Mouse (Mus musculus) adrenal gland, postnatal 25 days (tissue): ENCODE results near the gene Ugt1a9. TPM values are rescaled to one million over a fixed set of nuclear protein-coding genes. Genes with fewer than 3 reads are reported as not detected.
A peak's percentile ranks its signal among the peaks of the same experiment; 100 is the strongest.
"Not testable (repeated sequence)": the region's sequence is repeated elsewhere in the genome, so short reads cannot be mapped to it uniquely, and the experiment has no call there.

Experiments
- DNase-seq: peaks from one replicate; pipeline ENCODE4 v3.0.0; 2021; ENCODE audit warnings: mixed read lengths
- total RNA-seq: library from RNA; stranded (reverse); gene quantifications from 2 replicates; pipeline ENCODE4 v1.2.3, GENCODE M21; 2021

Ugt1a9 gene
- total RNA-seq, 1 experiment from 2014 or later, result not detected

- no peak for DNase-seq
Measured at GRCm38 (mm10) chr1:88105656-88106055, 35.1 kb downstream of the Ugt1a9 start.

- not testable (repeated sequence) for DNase-seq
Measured at GRCm38 (mm10) chr1:88109027-88109557, 38.5 kb downstream of the Ugt1a9 start.

DNA sequence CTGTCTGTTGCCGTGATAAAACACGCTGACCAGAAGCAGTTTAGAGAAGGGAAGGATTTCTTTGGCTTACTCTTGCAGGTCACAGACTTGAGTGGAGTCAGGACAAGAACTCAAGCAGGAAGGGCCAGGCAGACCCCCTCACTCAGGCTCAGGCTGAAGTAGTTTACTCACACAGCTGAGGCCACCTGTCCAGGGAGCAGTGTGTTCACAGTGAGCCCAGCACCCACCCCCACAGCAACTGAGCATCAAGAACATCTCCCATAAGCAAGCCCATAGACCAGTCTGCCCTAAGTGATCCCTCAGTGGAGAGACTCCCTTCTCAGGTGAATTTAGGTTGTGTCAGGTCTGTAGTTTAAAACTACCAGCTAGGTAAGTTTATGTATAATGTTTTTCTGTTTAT, 39.0 kb downstream of the Ugt1a9 start:
- DNase-seq, result not testable (repeated sequence)

- not testable (repeated sequence) for DNase-seq
Measured at GRCm38 (mm10) chr1:88112769-88113168, 42.2 kb downstream of the Ugt1a9 start.

DNA sequence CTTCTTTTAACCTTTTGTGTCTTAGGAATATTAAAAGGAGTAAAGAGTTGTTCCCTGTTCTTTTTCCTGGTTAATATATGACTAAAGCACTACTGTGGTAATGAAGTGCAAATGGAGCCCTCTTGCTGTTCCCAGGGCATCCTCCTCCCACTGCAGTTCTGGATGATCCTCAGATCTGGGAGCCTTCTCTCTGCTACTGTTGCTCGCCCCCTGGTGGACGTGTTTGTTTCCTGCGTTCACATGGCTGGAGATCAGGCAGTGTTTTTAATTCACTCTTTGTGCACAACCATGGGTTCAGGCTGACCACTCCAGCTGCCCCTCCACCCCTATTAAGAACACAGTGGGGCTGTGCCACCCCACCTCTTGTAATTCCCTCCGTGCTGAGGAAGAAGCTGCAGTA, 50.0 kb downstream of the Ugt1a9 start:
- not testable (repeated sequence) for DNase-seq

- peak; percentile 21 for DNase-seq
Measured at GRCm38 (mm10) chr1:88121521-88121920, 50.9 kb downstream of the Ugt1a9 start.

DNA sequence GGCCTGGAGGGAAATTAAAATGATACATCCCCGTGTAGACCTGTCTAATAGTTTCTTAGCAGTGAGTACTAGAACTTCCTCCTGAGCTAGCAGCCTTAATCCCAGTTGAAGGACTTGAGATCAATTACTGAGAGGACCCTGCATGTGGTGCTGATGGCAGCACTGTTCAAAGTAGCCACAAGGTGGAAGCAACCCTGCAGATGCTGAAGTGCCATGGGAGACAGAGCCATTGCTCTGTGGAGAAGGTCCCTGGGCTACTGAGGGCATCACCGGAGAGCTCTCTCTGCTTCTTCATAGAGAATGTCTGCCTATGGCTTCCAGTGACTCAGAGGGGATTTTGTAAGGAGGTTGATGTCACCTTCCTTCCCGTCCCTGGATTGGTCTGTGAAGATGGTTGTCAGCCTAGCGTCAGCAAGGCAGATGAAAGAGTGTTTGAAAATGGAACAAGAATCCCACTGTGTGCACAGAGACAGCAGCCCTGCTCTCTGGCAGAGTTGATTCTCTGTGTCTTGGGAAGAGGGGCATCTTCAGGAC, 55.3 kb downstream of the Ugt1a9 start:
- not testable (repeated sequence) for DNase-seq

DNA sequence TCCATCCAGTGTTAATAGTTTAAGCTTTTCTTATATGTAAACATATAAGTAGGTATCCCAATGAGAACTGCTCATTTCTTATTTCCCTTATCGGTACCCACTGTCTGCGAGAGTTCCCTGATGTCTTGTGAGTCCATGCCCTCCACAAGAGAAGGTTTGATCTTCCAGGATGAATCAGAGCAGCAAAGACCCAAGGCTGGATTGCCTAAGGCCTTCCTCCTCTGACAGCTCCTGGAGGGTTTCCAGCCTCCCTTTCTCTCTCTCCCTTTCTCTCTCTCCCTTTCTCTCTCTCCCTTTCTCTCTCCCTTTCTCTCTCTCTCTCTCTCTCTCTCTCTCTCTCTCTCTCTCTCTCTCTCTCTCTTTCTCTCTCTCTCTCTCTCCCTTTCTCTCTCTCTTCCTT, 58.5 kb downstream of the Ugt1a9 start:
- DNase-seq, result peak; percentile 16

GRCm38 (mm10) chr1:88130223-88130622, 59.6 kb downstream of the Ugt1a9 start:
- DNase-seq, result not testable (repeated sequence)

GRCm38 (mm10) chr1:88133908-88134456, 63.4 kb downstream of the Ugt1a9 start:
- no peak for DNase-seq

GRCm38 (mm10) chr1:88134457-88135011, 63.9 kb downstream of the Ugt1a9 start, which contains the start of gene Ugt1a6a:
TSS of gene Ugt1a6a (plus strand) at chr1:88134809.
- DNase-seq, result not testable (repeated sequence)

DNA sequence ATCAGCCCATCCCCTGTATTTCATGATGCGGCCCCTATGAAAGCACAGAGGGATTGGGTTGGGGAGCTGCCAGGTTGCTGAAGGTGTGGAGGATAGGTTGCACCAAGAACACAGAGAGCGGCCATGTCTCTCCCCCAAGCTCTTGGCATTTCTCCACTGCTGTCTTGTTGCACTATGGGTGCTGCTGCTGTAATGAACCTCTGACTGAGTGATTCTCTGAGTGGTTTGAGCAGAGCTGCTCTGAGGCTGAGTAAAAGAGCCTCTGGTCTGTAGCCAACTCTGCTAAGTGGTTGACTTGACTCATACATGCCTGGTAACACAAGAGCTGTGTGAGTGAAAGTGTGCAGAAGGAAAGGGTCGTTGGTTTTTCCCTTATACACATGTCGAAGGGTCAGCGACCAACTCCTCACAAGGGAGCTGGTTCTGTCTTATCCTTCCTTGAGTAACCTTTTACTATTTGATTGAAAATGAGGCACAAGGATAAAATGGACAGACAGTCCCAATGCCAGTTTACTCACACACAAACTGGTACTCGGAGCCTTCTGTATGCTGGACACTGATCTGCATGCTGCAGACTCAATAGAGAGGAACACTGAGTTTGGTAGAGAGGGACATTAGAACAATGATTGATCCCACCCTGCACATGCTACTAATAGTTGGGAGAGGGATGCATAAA, 64.8 kb downstream of the Ugt1a9 start:
- DNase-seq, result not testable (repeated sequence)

DNA sequence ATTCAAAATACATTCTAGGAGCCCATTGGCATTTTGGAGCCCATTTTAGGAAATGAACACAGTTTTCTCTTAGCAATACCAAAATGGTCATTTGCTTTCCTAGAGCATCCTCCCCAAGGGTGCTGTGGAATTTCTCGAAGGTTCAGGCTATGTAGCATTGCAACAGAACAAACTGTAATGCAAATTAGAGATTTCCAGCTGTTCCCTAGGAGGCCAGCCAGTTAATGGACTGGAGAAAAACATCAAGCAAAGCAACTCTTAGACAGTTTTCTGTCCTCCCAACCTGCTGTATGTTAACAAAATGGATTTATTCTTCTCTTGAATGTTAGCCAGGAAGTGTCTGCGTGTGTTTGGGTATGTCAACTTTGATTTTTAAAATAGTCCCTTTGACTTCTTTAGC, 66.0 kb downstream of the Ugt1a9 start:
- no peak for DNase-seq

DNA sequence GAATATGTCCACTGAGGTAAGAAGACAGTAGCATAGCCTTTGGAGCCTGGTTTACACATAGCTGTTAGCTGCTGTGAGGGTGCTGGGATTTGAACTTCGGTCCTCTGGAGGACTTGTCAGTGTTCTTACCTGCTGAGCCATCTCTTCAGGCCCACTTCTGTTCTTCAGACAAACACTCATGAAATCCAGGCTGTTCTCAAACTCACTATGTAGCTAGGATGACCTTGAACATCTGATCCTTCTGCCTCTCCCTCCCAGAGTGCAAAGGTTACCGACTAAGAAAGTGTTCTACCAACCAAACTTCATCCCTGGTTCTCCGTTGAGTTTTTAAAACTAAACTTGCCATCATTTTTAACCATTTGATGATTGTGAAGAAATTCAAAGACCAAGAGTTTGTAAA, 66.7 kb downstream of the Ugt1a9 start:
- no peak for DNase-seq

- no peak for DNase-seq
Measured at GRCm38 (mm10) chr1:88138145-88138544, 67.5 kb downstream of the Ugt1a9 start.

- DNase-seq, result not testable (repeated sequence)
Measured at GRCm38 (mm10) chr1:88140492-88140891, 69.9 kb downstream of the Ugt1a9 start.

DNA sequence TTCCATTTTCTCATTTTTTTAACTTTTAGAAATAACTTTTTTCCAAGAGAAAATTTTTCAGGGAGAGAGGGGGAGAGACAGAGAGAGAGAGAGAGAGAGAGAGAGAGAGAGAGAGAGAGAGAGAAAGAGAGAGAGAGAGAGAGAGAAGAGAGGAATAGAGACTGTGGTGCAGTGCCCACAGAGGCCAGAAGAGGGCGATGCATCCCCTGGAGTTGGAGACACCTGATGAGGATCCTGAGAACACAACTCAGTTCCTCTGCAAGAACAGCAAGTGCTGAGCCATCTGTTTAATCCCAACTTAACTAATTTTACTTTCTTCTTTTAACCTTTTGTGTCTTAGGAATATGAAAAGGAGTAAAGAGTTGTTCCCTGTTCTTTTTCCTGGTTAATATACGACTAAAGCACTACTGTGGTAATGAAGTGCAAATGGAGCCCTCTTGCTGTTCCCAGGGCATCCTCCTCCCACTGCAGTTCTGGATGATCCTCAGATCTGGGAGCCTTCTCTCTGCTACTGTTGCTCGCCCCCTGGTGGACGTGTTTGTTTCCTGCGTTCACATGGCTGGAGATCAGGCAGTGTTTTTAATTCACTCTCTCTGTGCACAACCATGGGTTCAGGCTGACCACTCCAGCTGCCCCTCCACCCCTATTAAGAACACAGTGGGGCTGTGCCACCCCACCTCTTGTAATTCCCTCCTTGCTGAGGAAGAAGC, 73.5 kb downstream of the Ugt1a9 start:
- peak; percentile 39 for DNase-seq

DNA sequence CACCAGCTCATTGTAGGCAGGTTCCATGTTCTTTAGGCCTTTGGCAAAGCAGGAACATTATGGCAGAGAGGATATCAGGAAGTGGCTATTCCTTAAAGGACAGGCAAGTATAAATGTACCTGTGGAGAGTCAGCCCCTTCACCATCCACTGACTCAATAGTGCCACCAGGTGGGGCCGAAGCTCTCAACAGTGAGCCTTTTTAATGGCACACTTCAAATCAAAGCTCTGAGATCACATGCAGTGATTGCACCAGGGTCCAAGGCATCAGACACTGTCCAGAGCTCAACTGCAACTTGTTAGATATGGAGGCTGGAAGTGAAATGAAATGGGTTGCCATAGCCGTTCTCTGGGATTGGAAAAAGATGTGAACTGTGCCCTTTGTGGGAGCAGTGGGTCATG, 74.7 kb downstream of the Ugt1a9 start:
- peak; percentile 13 for DNase-seq

DNA sequence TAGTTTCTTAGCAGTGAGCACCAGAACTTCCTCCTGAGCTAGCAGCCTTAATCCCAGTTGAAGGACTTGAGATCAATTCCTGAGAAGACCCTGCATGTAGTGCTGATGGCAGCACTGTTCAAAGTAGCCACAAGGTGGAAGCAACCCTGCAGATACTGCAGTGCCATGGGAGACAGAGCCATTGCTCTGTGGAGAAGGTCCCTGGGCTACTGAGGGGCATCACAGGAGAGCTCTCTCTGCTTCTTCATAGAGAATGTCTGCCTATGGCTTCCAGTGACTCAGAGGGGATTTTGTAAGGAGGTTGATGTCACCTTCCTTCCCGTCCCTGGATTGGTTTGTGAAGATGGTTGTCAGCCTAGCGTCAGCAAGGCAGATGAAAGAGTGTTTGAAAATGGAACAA, 79.5 kb downstream of the Ugt1a9 start:
- DNase-seq, result not testable (repeated sequence)

- no peak for DNase-seq
Measured at GRCm38 (mm10) chr1:88158430-88158829, 87.8 kb downstream of the Ugt1a9 start.

- DNase-seq, result no peak
Measured at GRCm38 (mm10) chr1:88165711-88166110, 95.1 kb downstream of the Ugt1a9 start, which contains the start of gene Ugt1a5. TSS of gene Ugt1a5 (plus strand) at chr1:88166012.

GRCm38 (mm10) chr1:88172190-88172589, 101.6 kb downstream of the Ugt1a9 start:
- not testable (repeated sequence) for DNase-seq
